Mouse (Mus musculus) layer of hippocampus, postnatal 10 days (tissue): Measurements from ENCODE around the gene Gm42372. TPM values are rescaled to one million over a fixed set of nuclear protein-coding genes. Genes with fewer than 3 reads are reported as not detected.

Source experiments
- DNase-seq, 2 experiments: peaks; one replicate each; pipeline ENCODE4 v3.0.0; 2021; ENCODE audit warnings: low spot score in 2 of 2
- total RNA-seq, 2 experiments: library from RNA; stranded (reverse); gene quantifications; 2 replicates each; pipeline ENCODE4 v1.2.3; 2021

The Gm42372 gene
- total RNA-seq, 2 experiments from 2014 or later = 42.9 to 44.8 TPM

- DNase-seq = no peak
Observed at GRCm38 (mm10) chr7:17028923-17029322, 46.0 kb downstream of the Gm42372 start.

GRCm38 (mm10) chr7:17030239-17030638 is 47.4 kb downstream of the Gm42372 start:
- no peak for DNase-seq

Other genes with a start within 250 kb of the Gm42372 start
- gene Ap2s1, start 244.7 kb upstream of the Gm42372 start, total RNA-seq = 100 to 1,000 TPM; 348 to 366 TPM
- gene Slc1a5, start 201.7 kb upstream of the Gm42372 start, total RNA-seq = 1 to 10 TPM; 4.0 to 4.6 TPM
- 100 to 1,000 TPM; 260 to 286 TPM for gene Strn4, start 167.2 kb upstream of the Gm42372 start, total RNA-seq
- 10 to 100 TPM; 42.2 to 45.0 TPM for gene Fkrp, start 166.4 kb upstream of the Gm42372 start, total RNA-seq
- gene Prkd2, start 140.2 kb upstream of the Gm42372 start, total RNA-seq = 1 to 10 TPM; 7.5 to 9.9 TPM
- 10 to 100 TPM; 95.0 to 96.3 TPM for gene Dact3, start 107.8 kb upstream of the Gm42372 start, total RNA-seq
- 1 to 10 TPM in 1 of 2 experiments, under 1 TPM in 1; 0.94 to 1.3 TPM for gene Gng8, start 91.3 kb upstream of the Gm42372 start, total RNA-seq
- gene Ptgir, start 76.6 kb upstream of the Gm42372 start, total RNA-seq = not detected
- 1,000 to 10,000 TPM; 2,090 to 2,190 TPM for gene Calm3, start 59.0 kb upstream of the Gm42372 start, total RNA-seq
- 100 to 1,000 TPM; 229 to 232 TPM for gene Pnmal2, start 38.4 kb upstream of the Gm42372 start, total RNA-seq
- 10 to 100 TPM; 59.8 to 62.2 TPM for gene Pnmal1, start 23.4 kb upstream of the Gm42372 start, total RNA-seq
- gene Ccdc8, start 9.6 kb downstream of the Gm42372 start, total RNA-seq = 1 to 10 TPM; 3.7 to 4.4 TPM
- 100 to 1,000 TPM; 142 to 148 TPM for gene Ppp5c, start 44.8 kb downstream of the Gm42372 start, total RNA-seq
- 10 to 100 TPM in 1 of 2 experiments, 1 to 10 TPM in 1; 7.4 to 10.1 TPM for gene Hif3a, start 79.3 kb downstream of the Gm42372 start, total RNA-seq
- gene Psg16, start 91.0 kb downstream of the Gm42372 start, total RNA-seq = 1 to 10 TPM; 4.1 to 5.0 TPM
- gene Ceacam3, start 167.2 kb downstream of the Gm42372 start, total RNA-seq = under 1 TPM; 0.18 to 0.20 TPM
- gene Psg29, start 220.4 kb downstream of the Gm42372 start, total RNA-seq = under 1 TPM in 1 of 2 experiments, not detected in 1; 0.07 TPM